In genomic region chr9:20211477-20211876, GRCm38 (mm10) we compare ENCODE assay signal across 25 mouse cellular contexts. TPM values are rescaled to one million over a fixed set of nuclear protein-coding genes. Genes with fewer than 3 reads are reported as not detected.
"Had no signal": no experiment of that assay in that cellular context is flagged by ENCODE, and none has a peak within 500 bp of the region (broad histone marks: within the 10 kb centered on the region; RNA-seq: fewer than 3 reads in every experiment).

No protein-coding gene starts in this region.

- DNase-seq: retina, postnatal 1 day; right cerebral cortex, adult 18-20 months; right cerebral cortex, postnatal 14 days; right cerebral cortex, postnatal 25 days; right cerebral cortex, postnatal 4 days; spleen, adult 18-20 months; thymus, adult 18-20 months; thymus, adult 2 months; thymus, postnatal 14 days; thymus, postnatal 25 days; thymus, postnatal 36 days; thymus, postnatal 4 days had no signal

- H3K27ac ChIP-seq: neural tube, embryonic 13.5 days; neural tube, embryonic 15.5 days; stomach, embryonic 15.5 days; stomach, postnatal 0 days had no signal

- H3K9me3 ChIP-seq: stomach, embryonic 15.5 days had no signal

- H3K36me3 ChIP-seq: neural tube, embryonic 13.5 days; neural tube, embryonic 15.5 days; stomach, embryonic 15.5 days had no signal

- H3K4me1 ChIP-seq: neural tube, embryonic 13.5 days; neural tube, embryonic 15.5 days; stomach, embryonic 15.5 days had no signal

- H3K27me3 ChIP-seq: neural tube, embryonic 13.5 days; neural tube, embryonic 15.5 days; stomach, embryonic 15.5 days had no signal

- H3K9ac ChIP-seq: neural tube, embryonic 13.5 days; neural tube, embryonic 15.5 days; stomach, embryonic 15.5 days had no signal

- H3K4me3 ChIP-seq: neural tube, embryonic 13.5 days; neural tube, embryonic 15.5 days; stomach, embryonic 15.5 days had no signal

RNA-seq across cellular contexts. Expression of gene Olfr871, which starts 0.5 kb away (rescaled TPM):
- total RNA-seq: neutrophil, adult 5-6 weeks had no signal
- polyA plus RNA-seq: neural tube, embryonic 13.5 days; neural tube, embryonic 14.5 days; neural tube, embryonic 15.5 days; small intestine, adult 2 months; spleen, adult 2 months; stomach, embryonic 14.5 days; stomach, embryonic 15.5 days; stomach, embryonic 16.5 days; stomach, postnatal 0 days; testis, adult 2 months; thymus, adult 2 months; thymus, postnatal 0 days; urinary bladder, adult 2 months had no signal

RNA-seq across cellular contexts. Expression of gene Olfr872, which starts 25.4 kb away (rescaled TPM):
- total RNA-seq: neutrophil, adult 5-6 weeks had no signal
- polyA plus RNA-seq: neural tube, embryonic 13.5 days; neural tube, embryonic 14.5 days; neural tube, embryonic 15.5 days; small intestine, adult 2 months; spleen, adult 2 months; stomach, embryonic 14.5 days; stomach, embryonic 15.5 days; stomach, embryonic 16.5 days; stomach, postnatal 0 days; thymus, adult 2 months; thymus, postnatal 0 days; urinary bladder, adult 2 months had no signal

RNA-seq across cellular contexts. Expression of gene Olfr870, which starts 37.6 kb away (rescaled TPM):
- total RNA-seq: neutrophil, adult 5-6 weeks had no signal
- polyA plus RNA-seq: neural tube, embryonic 13.5 days; neural tube, embryonic 14.5 days; neural tube, embryonic 15.5 days; small intestine, adult 2 months; spleen, adult 2 months; stomach, embryonic 14.5 days; stomach, embryonic 15.5 days; stomach, embryonic 16.5 days; stomach, postnatal 0 days; testis, adult 2 months; thymus, adult 2 months; thymus, postnatal 0 days; urinary bladder, adult 2 months had no signal
